Comparison of ENCODE assay signal across 9 mouse cellular contexts in genomic region chr13:60047791-60048730, GRCm38 (mm10).
DNase-seq lines count a peak whose midpoint lies in the region; ATAC-seq and TF ChIP-seq lines count a peak whose summit lies in the region.
"Had no signal": no experiment of that assay in that cellular context is flagged by ENCODE, and none has a peak within 500 bp of the region (broad histone marks: within the 10 kb centered on the region; RNA-seq: fewer than 3 reads in every experiment).

No protein-coding gene starts in this region.

- no peak overlapping the region for H3K4me2 ChIP-seq in stomach, embryonic 14.5 days (replicated peaks; ENCODE audit: low read depth, low read length)
- H3K4me2 ChIP-seq in liver, postnatal 0 days (ENCODE audit: low read depth, low read length): no peak overlapping the region

- peak; percentile 59; the same call in 1 of the 2 replicates for ATAC-seq in stomach, embryonic 14.5 days (ENCODE audit: insufficient number of reproducible peaks, insufficient read depth, low FRiP score, low read depth)
- no peak for ATAC-seq in liver, postnatal 0 days

- 46% methylated on average over 9 of the region's 9 CpGs for WGBS in stomach, embryonic 14.5 days
- 56% methylated on average over 9 of the region's 9 CpGs for WGBS in liver, postnatal 0 days (ENCODE audit: insufficient replicate concordance)

- peak overlapping the region; percentile 10; the same call in 1 of the 2 replicates for H3K27ac ChIP-seq in gastrocnemius, adult 2 months
- peak overlapping the region; percentile 21; the same call in 1 of the 2 replicates for H3K27ac ChIP-seq in stomach, embryonic 14.5 days (ENCODE audit: low read length)
- H3K27ac ChIP-seq in liver, postnatal 0 days (ENCODE audit: low read depth): no peak overlapping the region

- H3K27me3 ChIP-seq in stomach, embryonic 14.5 days (ENCODE audit: control insufficient read depth, insufficient read depth, low read length): no peaks in the 10 kb centered on the region
- H3K27me3 ChIP-seq in liver, postnatal 0 days (ENCODE audit: insufficient read depth, low read length): no peaks in the 10 kb centered on the region

- TF ChIP-seq CTCF in gastrocnemius, adult 2 months (IDR thresholded peaks at IDR 0.05): no peak
- no peak for TF ChIP-seq CTCF in liver, postnatal 0 days (IDR thresholded peaks at IDR 0.05; ENCODE audit: low read depth)

- no peaks in the 10 kb centered on the region for H3K4me1 ChIP-seq in stomach, embryonic 14.5 days (ENCODE audit: control insufficient read depth, insufficient read depth, low read length)
- no peaks in the 10 kb centered on the region for H3K4me1 ChIP-seq in liver, postnatal 0 days (ENCODE audit: insufficient read depth)

- no peak overlapping the region for H3K4me3 ChIP-seq in gastrocnemius, adult 2 months
- no peak overlapping the region for H3K4me3 ChIP-seq in stomach, embryonic 14.5 days (ENCODE audit: low read depth, low read length)
- H3K4me3 ChIP-seq in liver, postnatal 0 days (ENCODE audit: low read depth, low read length): no peak overlapping the region

- TF ChIP-seq EP300 in liver, postnatal 0 days (IDR thresholded peaks at IDR 0.05; ENCODE audit: low read depth): no peak

- H3K9me3 ChIP-seq in stomach, embryonic 14.5 days (ENCODE audit: control insufficient read depth, low read depth, low read length): no peaks in the 10 kb centered on the region
- H3K9me3 ChIP-seq in liver, postnatal 0 days (ENCODE audit: low read length): no peaks in the 10 kb centered on the region

- DNase-seq in gastrocnemius, adult 2 months: no peak
- DNase-seq in gastrocnemius, adult 18-20 months (ENCODE audit: low spot score): no peak
- peak; percentile 52 for DNase-seq in lung, postnatal 10 days
- DNase-seq in lung, postnatal 14 days: no peak
- peak; percentile 50 for DNase-seq in heart, postnatal 4 days
- DNase-seq in cerebellum, adult 18-20 months: no peak
- no peak for DNase-seq in liver, postnatal 0 days
- DNase-seq: cerebellum, adult 11-12 months had no signal

- H3K9ac ChIP-seq in stomach, embryonic 14.5 days (replicated peaks; ENCODE audit: low read depth, low read length): no peak overlapping the region
- H3K9ac ChIP-seq in liver, postnatal 0 days (replicated peaks): no peak overlapping the region

- H3K36me3 ChIP-seq in stomach, embryonic 14.5 days (ENCODE audit: control insufficient read depth, insufficient read depth, low read length): no peaks in the 10 kb centered on the region
- no peaks in the 10 kb centered on the region for H3K36me3 ChIP-seq in liver, postnatal 0 days (replicated peaks; ENCODE audit: insufficient read depth, low read length)

- intact Hi-C loops in gastrocnemius, adult 2 months (cut with DNase I): no loop called here

Comparison
In these comparisons a context has a peak if more than half of its experiments do, and no peak if none do; other contexts are left out.
1. DNase-seq: peak in lung, postnatal 10 days (single experiment) and heart, postnatal 4 days (single experiment); none in gastrocnemius, adult 2 months (single experiment), gastrocnemius, adult 18-20 months (single experiment), lung, postnatal 14 days (single experiment), cerebellum, adult 18-20 months (0 of 2) and liver, postnatal 0 days (single experiment).